Mouse (Mus musculus) lung, embryonic 14.5 days (tissue): ENCODE data around the gene Fam168b. TPM values are rescaled to one million over a fixed set of nuclear protein-coding genes. Genes with fewer than 3 reads are reported as not detected.

ENCODE experiments used
- ATAC-seq: fragments of 200-750 bp; cut with Nextera tagmentation; 2 replicates; pipeline ENCODE4 v1.8.0; 2017; ENCODE audit warnings: mild to moderate bottlenecking, moderate TSS enrichment, moderate library complexity; ENCODE audit not compliant: insufficient read depth
- DNase-seq: peaks from one replicate; pipeline ENCODE4 v3.0.0-alpha.2; 2015
- H3K27ac ChIP-seq: fragments of 300-500 bp; sonication (generic); 2 replicates; pipeline ENCODE4 v1.5.1; 2014; ENCODE audit warnings: low read depth, mild to moderate bottlenecking, moderate library complexity
- H3K27me3 ChIP-seq: fragments of 300-500 bp; sonication (generic); 2 replicates; pipeline ENCODE4 v1.6.1; 2014; ENCODE audit warnings: low read length, control low read depth; ENCODE audit not compliant: insufficient read depth
- H3K36me3 ChIP-seq: fragments of 300-500 bp; sonication (generic); 2 replicates; pipeline ENCODE4 v1.6.1; 2014; ENCODE audit warnings: control low read depth; ENCODE audit not compliant: insufficient read depth
- H3K4me1 ChIP-seq: fragments of 300-500 bp; sonication (generic); 2 replicates; pipeline ENCODE4 v1.6.1; 2014; ENCODE audit warnings: antibody characterized with exemption, control low read depth; ENCODE audit not compliant: insufficient read depth
- H3K4me2 ChIP-seq: fragments of 300-500 bp; sonication (generic); 2 replicates; pipeline ENCODE4 v1.6.1; 2014; ENCODE audit warnings: mild to moderate bottlenecking
- H3K4me3 ChIP-seq: fragments of 300-500 bp; sonication (generic); 2 replicates; pipeline ENCODE4 v1.5.1; 2014; ENCODE audit warnings: low read depth, low read length
- H3K9ac ChIP-seq: fragments of 300-500 bp; sonication (generic); 2 replicates; pipeline ENCODE4 v1.6.1; 2014
- H3K9me3 ChIP-seq: fragments of 300-500 bp; sonication (generic); 2 replicates; pipeline ENCODE4 v1.6.1; 2016; ENCODE audit warnings: low read depth, low read length, control low read depth
- CTCF ChIP-seq: IDR thresholded peaks from 2 replicates; pipeline ENCODE4 v1.5.1; 2016; ENCODE audit warnings: antibody characterized with exemption, low read depth
- WGBS: fragments of 180-500 bp; shearing (Covaris S2); extraction: QIAGEN DNeasy Blood & Tissue Kit; methylation state at CpG from one replicate; pipeline ENCODE4 v1.1.7; 2014; 5-methylcytosine and 5-hydroxymethylcytosine counted together
- polyA plus RNA-seq: library from polyadenylated mRNA; unstranded; fragments of >200 nt; fragmentation: Nextera tagmentation; extraction: Ambion mirVana; gene quantifications from 2 replicates; pipeline ENCODE4 v1.2.1, GENCODE M21; 2014

The Fam168b gene
- polyA plus RNA-seq = 76.9 and 86.0 TPM in 2 replicates

DNA sequence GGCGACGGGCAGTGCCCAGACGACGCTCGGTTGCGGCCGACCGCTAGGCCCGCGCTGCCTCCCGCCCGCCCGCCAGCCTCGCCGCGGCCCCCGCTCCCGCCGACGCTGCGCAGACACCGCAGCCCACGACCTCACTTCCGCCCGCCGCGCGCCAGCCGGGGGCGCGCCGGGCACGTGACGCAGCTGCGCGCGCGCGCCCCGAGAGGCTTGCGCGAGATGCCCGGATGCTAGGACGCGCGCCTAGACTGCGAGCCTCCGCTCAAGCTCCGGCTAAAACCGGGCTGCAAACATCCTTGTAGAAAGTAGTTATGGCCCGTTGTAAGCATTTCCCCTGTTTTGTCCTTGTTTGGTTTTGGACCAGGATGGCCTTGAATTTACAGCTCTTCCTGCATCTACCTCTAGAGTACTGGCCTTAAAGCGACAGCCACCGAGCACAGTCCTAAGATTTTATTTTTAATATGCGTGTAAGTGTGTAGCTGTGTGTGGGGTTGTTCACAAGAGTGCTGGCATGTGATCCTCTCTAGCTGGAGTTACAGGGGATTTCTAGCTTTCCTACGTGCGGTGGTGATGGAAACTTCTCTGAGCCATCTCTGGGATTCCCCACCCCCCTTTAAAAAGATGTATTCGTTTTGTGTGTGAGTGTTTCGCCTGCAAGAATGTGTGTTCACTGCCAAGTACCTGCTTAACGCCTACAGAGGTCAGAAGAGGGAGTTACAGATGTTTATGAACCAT is at the start of gene Fam168b:
Fam168b (minus strand) TSS at position 179 of the 732 bp plus-strand sequence.
- no peaks in the 10 kb centered on the region for H3K36me3 ChIP-seq
- H3K4me2 ChIP-seq = peak within 1 kb of the TSS; percentile 82
- no peak for TF ChIP-seq CTCF
- H3K27me3 ChIP-seq = no peaks in the 10 kb centered on the region
- under 1% methylated on average over 59 of the region's 59 CpGs for WGBS
- peaks cover 14% of the 10 kb centered on the region for H3K4me1 ChIP-seq
- no peaks in the 10 kb centered on the region for H3K9me3 ChIP-seq
- ATAC-seq = peak; percentile 93
- H3K9ac ChIP-seq = peak within 1 kb of the TSS; percentile 91
- peak within 1 kb of the TSS; percentile 97 for H3K27ac ChIP-seq
- peak within 1 kb of the TSS; percentile 78 for H3K4me3 ChIP-seq
- DNase-seq = peak; percentile 97

DNA sequence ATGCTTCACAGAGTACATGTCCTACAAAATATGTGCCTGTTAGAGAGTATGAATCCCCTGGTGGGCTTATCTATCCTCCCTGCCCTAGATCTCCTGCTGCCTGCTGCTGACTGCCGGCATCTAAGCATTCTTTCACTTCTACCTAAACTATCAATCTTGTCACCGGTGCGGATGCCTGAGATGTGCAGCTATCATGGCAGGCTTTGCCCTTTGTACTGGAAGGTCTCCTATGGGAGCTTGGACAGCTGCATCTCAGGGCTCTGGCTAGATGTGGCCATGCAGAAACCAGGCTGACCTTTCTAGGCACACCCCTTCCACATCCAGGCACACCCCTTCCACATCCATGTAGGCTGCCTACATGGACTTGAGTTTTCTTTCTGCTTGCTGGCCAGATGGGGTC is 49.6 kb upstream of the Fam168b start:
- DNase-seq (no peak), ATAC-seq (no peak)
- Histone ChIP-seq H3K9me3 (no peaks in the 10 kb centered on the region), H3K9ac (no peak overlapping the region), H3K27me3 (no peaks in the 10 kb centered on the region), H3K4me2 (no peak overlapping the region), H3K4me1 (no peaks in the 10 kb centered on the region), H3K4me3 (no peak overlapping the region), H3K36me3 (no peaks in the 10 kb centered on the region), H3K27ac (no peak overlapping the region)
- WGBS = 33% methylated on average over 3 of the region's 3 CpGs
- no peak for TF ChIP-seq CTCF

DNA sequence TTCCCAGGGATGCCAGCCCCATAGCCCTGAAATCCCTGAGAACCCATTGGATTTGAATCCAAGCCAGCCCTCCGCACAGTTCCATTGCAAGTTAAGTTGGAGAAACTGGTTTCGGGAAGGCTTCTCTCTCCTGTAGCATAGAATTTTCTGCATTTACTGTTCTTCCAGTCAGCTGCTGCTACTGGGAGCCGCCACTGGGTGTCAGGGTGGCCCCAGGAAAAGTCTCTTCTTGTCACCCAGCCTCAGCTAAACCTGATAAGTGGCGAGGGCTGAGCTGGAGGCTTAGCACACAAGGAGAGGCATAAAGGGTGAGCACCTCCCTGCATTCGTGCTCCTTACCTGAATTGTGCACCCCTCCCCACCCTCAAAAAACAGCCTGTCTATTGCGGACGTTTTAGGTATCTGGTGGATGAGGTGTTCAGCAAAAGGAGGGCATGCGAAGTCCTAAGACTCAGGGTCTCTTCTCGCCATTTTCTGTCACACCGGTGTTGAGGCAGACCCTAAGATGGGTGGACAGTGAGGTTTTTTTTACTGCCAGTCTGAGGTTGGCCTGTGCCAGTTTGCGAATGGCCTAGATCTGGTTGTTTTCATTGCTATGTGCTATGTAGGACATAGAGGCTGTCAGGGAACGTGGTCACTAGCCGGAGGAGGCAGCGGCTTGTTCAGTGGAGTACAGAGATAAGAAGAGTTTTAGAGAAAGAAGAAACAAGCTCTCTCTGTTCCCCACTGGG is 48.9 kb upstream of the Fam168b start:
- DNase-seq (peak; percentile 70), ATAC-seq (peak; percentile 66; the same call in 1 of the 2 replicates)
- H3K4me3 ChIP-seq = no peak overlapping the region
- no peaks in the 10 kb centered on the region for H3K36me3 ChIP-seq
- H3K9me3 ChIP-seq = no peaks in the 10 kb centered on the region
- no peaks in the 10 kb centered on the region for H3K4me1 ChIP-seq
- no peak overlapping the region for H3K9ac ChIP-seq
- H3K4me2 ChIP-seq = no peak overlapping the region
- no peaks in the 10 kb centered on the region for H3K27me3 ChIP-seq
- no peak overlapping the region for H3K27ac ChIP-seq
- WGBS = 47% methylated on average over 14 of the region's 14 CpGs
- peak; percentile 75 for TF ChIP-seq CTCF

DNA sequence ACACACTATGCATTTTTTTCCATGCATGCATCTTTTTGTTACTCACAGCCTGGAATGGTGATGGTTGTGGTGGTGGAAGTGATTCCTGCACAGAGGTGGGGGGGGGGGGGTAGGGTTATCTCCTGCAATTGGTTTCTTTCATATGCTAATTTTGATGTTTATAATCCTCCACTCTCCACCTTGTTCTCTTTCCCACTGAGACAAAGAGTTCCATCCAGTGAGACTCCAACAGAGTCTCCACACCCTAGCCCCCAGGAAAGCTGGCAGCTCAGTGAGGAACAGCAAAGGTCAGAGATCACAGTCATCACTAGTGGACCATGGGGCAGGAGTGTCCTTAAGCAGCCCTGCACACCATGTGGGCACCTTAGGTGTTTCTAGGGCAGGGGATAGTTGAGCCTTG is 40.9 kb upstream of the Fam168b start:
- no peak for TF ChIP-seq CTCF
- no peak for DNase-seq

DNA sequence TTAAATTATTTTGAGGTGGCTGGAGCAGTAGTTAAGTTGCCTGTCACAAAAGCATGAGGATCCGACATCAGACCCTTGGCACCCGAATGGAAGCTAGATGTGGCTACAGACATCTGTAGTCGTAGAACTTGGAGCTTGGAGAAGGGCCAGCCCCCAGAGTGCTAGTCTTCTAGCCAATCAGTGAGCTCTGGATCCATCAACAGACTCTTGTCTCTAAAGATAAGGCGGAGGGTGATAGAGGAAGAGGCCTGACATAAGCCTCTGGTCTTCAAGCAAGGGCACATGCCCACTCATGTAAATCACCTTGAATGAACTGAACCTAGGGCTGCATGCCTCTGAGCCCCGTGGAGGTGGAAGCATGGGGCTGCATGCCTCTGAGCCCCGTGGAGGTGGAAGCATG is 36.7 kb upstream of the Fam168b start:
- no peak overlapping the region for H3K4me3 ChIP-seq
- H3K4me2 ChIP-seq = no peak overlapping the region
- WGBS = 51% methylated on average over 6 of the region's 6 CpGs
- H3K36me3 ChIP-seq = no peaks in the 10 kb centered on the region
- H3K4me1 ChIP-seq = no peaks in the 10 kb centered on the region
- no peak overlapping the region for H3K27ac ChIP-seq
- no peaks in the 10 kb centered on the region for H3K27me3 ChIP-seq
- no peak for TF ChIP-seq CTCF
- no peaks in the 10 kb centered on the region; the same call in 1 of the 2 replicates for H3K9me3 ChIP-seq
- H3K9ac ChIP-seq = no peak overlapping the region
- DNase-seq (peak; percentile 35), ATAC-seq (peak; percentile 24; the same call in 1 of the 2 replicates)

More for the DNA sequence above, 40.9 kb upstream of the Fam168b start:
- Histone ChIP-seq H3K36me3 (no peaks in the 10 kb centered on the region), H3K4me3 (no peak overlapping the region), H3K4me1 (no peaks in the 10 kb centered on the region), H3K4me2 (no peak overlapping the region), H3K9me3 (no peaks in the 10 kb centered on the region; the same call in 1 of the 2 replicates), H3K27me3 (no peaks in the 10 kb centered on the region), H3K27ac (no peak overlapping the region), H3K9ac (no peak overlapping the region)
- no peak for ATAC-seq

DNA sequence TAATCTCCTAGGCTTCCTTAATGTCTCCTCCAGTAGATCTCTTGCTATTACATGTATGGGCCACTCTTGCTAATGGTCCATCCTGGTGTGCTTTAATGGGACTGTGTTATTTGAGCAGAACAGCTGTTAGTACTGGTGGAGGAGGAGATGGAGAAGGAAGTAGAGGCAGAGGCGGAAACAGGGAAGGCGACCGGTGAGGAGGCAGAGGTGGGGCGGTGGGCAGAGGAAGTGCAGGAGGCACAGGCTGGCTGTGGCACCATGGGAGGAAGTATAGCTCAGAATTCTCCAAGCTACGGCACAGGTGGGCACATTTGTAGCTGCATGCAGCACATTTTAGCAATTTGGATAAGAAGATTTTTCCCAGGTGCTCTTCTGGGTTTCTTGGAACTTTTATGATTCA is 30.7 kb upstream of the Fam168b start:
- H3K4me1 ChIP-seq = no peaks in the 10 kb centered on the region
- DNase-seq = no peak
- no peaks in the 10 kb centered on the region for H3K27me3 ChIP-seq
- H3K4me2 ChIP-seq = no peak overlapping the region
- WGBS = 74% methylated on average over 5 of the region's 5 CpGs
- ATAC-seq = no peak
- TF ChIP-seq CTCF = no peak
- H3K27ac ChIP-seq = no peak overlapping the region
- peaks cover 5% of the 10 kb centered on the region; the same call in 1 of the 2 replicates for H3K36me3 ChIP-seq
- no peak overlapping the region for H3K9ac ChIP-seq
- H3K4me3 ChIP-seq = no peak overlapping the region
- H3K9me3 ChIP-seq = no peaks in the 10 kb centered on the region

DNA sequence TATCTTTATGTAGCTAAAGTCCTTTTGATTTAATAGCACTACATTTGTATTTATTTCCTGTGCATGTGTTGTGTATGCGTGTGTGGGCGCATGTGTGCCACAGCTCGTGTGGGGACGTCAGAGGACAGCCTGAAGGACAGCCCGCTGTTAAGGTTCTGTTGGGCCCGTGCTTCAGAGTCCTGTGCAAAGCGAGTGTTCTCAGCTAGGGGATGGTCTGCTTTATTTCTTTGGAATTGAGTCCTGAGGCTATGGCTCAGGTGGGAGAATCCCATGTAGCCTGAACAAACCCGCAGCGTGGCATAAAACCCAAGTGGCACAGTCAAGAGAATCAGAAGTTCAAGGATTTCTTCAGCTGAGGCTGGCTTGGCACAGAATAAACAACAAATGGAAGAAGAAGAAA is 28.3 kb upstream of the Fam168b start:
- Histone ChIP-seq H3K27ac (no peak overlapping the region), H3K4me2 (no peak overlapping the region), H3K9me3 (no peaks in the 10 kb centered on the region), H3K27me3 (no peaks in the 10 kb centered on the region), H3K36me3 (peaks cover 5% of the 10 kb centered on the region; the same call in 1 of the 2 replicates), H3K4me1 (no peaks in the 10 kb centered on the region), H3K9ac (no peak overlapping the region), H3K4me3 (no peak overlapping the region)
- WGBS = 87% methylated on average over 9 of the region's 9 CpGs
- ATAC-seq (no peak), DNase-seq (no peak)
- TF ChIP-seq CTCF = no peak
